In genomic region chr3:80893055-80893690, GRCm38 (mm10) we compare ENCODE assay signal across 13 mouse cellular contexts. TPM values are rescaled to one million over a fixed set of nuclear protein-coding genes. Genes with fewer than 3 reads are reported as not detected.
DNase-seq lines count a peak whose midpoint lies in the region; ATAC-seq lines count a peak whose summit lies in the region.
"Had no signal": no experiment of that assay in that cellular context is flagged by ENCODE, and none has a peak within 500 bp of the region (broad histone marks: within the 10 kb centered on the region; RNA-seq: fewer than 3 reads in every experiment).

No protein-coding gene starts in this region.

- WGBS in kidney, embryonic 15.5 days, result 29% methylated on average over 4 of the region's 4 CpGs
- 71% methylated on average over 4 of the region's 4 CpGs for WGBS in midbrain, embryonic 11.5 days
- WGBS in midbrain, embryonic 10.5 days, result 76% methylated on average over 4 of the region's 4 CpGs

- no peaks in the 10 kb centered on the region for H3K9me3 ChIP-seq in kidney, embryonic 15.5 days (replicated peaks)
- H3K9me3 ChIP-seq in midbrain, embryonic 11.5 days (ENCODE audit: control insufficient read depth, low read length), result no peaks in the 10 kb centered on the region
- H3K9me3 ChIP-seq in midbrain, embryonic 10.5 days (replicated peaks), result no peaks in the 10 kb centered on the region
- H3K9me3 ChIP-seq: heart, embryonic 10.5 days had no signal

- H3K9ac ChIP-seq in kidney, embryonic 15.5 days, result no peak overlapping the region
- no peak overlapping the region for H3K9ac ChIP-seq in midbrain, embryonic 11.5 days (ENCODE audit: low read length)

- H3K4me2 ChIP-seq in kidney, embryonic 15.5 days, result no peak overlapping the region
- no peak overlapping the region for H3K4me2 ChIP-seq in midbrain, embryonic 11.5 days
- H3K4me2 ChIP-seq: liver, embryonic 11.5 days had no signal

- H3K4me3 ChIP-seq in kidney, embryonic 15.5 days (replicated peaks), result no peak overlapping the region
- no peak overlapping the region for H3K4me3 ChIP-seq in midbrain, embryonic 11.5 days (ENCODE audit: low read depth, low read length)
- no peak overlapping the region for H3K4me3 ChIP-seq in midbrain, embryonic 10.5 days
- H3K4me3 ChIP-seq: heart, embryonic 10.5 days; myocyte had no signal

- no peaks in the 10 kb centered on the region for H3K36me3 ChIP-seq in kidney, embryonic 15.5 days
- H3K36me3 ChIP-seq in midbrain, embryonic 11.5 days (ENCODE audit: control insufficient read depth, insufficient read depth, low read length), result no peaks in the 10 kb centered on the region
- no peaks in the 10 kb centered on the region for H3K36me3 ChIP-seq in midbrain, embryonic 10.5 days
- H3K36me3 ChIP-seq: heart, embryonic 10.5 days had no signal

- 0 out of 2 replicates have a peak, but pooled peaks cover 10% of the 10 kb centered on the region for H3K4me1 ChIP-seq in kidney, embryonic 15.5 days
- H3K4me1 ChIP-seq in midbrain, embryonic 11.5 days (ENCODE audit: control insufficient read depth, insufficient read depth, low read length), result no peaks in the 10 kb centered on the region
- H3K4me1 ChIP-seq in midbrain, embryonic 10.5 days, result peaks cover 10% of the 10 kb centered on the region; the same call in 1 of the 2 replicates
- H3K4me1 ChIP-seq: heart, embryonic 10.5 days had no signal

- DNase-seq in adrenal gland, adult 2 months, result peak; percentile 11
- no peak for DNase-seq in adrenal gland, adult 18-20 months (ENCODE audit: low spot score in 2 of 2)
- no peak for DNase-seq in kidney, postnatal 4 days
- peak; percentile 57 for DNase-seq in midbrain, embryonic 11.5 days (ENCODE audit: low spot score, missing footprints)
- DNase-seq in midbrain, embryonic 10.5 days (ENCODE audit: low spot score), result no peak
- DNase-seq in natural killer cell, adult 2 months (ENCODE audit: low spot score in 2 of 2), result no peak
- no peak for DNase-seq in cerebellum, adult 11 months
- DNase-seq: cerebellum, adult 11-12 months had no signal

- 0 out of 2 replicates have a peak overlapping the region, but pooled peaks have one; percentile 9 for H3K27ac ChIP-seq in kidney, embryonic 15.5 days
- H3K27ac ChIP-seq in midbrain, embryonic 11.5 days (ENCODE audit: low read depth, low read length), result no peak overlapping the region
- no peak overlapping the region for H3K27ac ChIP-seq in midbrain, embryonic 10.5 days (replicated peaks)
- H3K27ac ChIP-seq: heart, embryonic 10.5 days had no signal

- H3K27me3 ChIP-seq in kidney, embryonic 15.5 days, result no peaks in the 10 kb centered on the region
- H3K27me3 ChIP-seq in midbrain, embryonic 11.5 days (ENCODE audit: control insufficient read depth, insufficient read depth, low read length), result no peaks in the 10 kb centered on the region
- H3K27me3 ChIP-seq in midbrain, embryonic 10.5 days (ENCODE audit: low read depth, poor library complexity, severe bottlenecking), result no peaks in the 10 kb centered on the region

- no peak for ATAC-seq in kidney, embryonic 15.5 days (replicated peaks; ENCODE audit: low FRiP score)
- peak; percentile 49; the same call in 1 of the 2 replicates for ATAC-seq in midbrain, embryonic 11.5 days (ENCODE audit: low FRiP score)

RNA-seq across cellular contexts. Expression of gene Glrb, which starts 20.3 kb away (rescaled TPM):
- total RNA-seq in adrenal gland, adult 2 months (2021), result 10 to 100 TPM in 1 of 2 experiments, 1 to 10 TPM in 1; 7.1 to 15.4 TPM
- 1.8 and 2.5 TPM in 2 replicates for polyA plus RNA-seq in adrenal gland, adult 2 months (2012; rRNA removed)
- 1 to 10 TPM; 9.3 to 9.6 TPM for total RNA-seq in adrenal gland, adult 18-20 months (2021)
- 8.2 and 9.5 TPM in 2 replicates for polyA plus RNA-seq in kidney, embryonic 15.5 days (2015; fragmentation: Nextera tagmentation; extraction: Ambion mirVana)
- 10.8 and 11.7 TPM in 2 replicates for polyA plus RNA-seq in midbrain, embryonic 11.5 days (2014; fragmentation: Nextera tagmentation; extraction: Ambion mirVana)
- 6.9 and 8.4 TPM in 2 replicates for polyA plus RNA-seq in midbrain, embryonic 10.5 days (2016; fragmentation: Nextera tagmentation; extraction: Ambion mirVana)
- total RNA-seq: hematopoietic stem cell, adult 5-6 weeks had no signal

Comparison
In these comparisons a context has a peak if more than half of its experiments do, and no peak if none do; other contexts are left out.
1. DNase-seq: peak in adrenal gland, adult 2 months (single experiment) and midbrain, embryonic 11.5 days (single experiment); none in adrenal gland, adult 18-20 months (0 of 2), kidney, postnatal 4 days (0 of 2), midbrain, embryonic 10.5 days (single experiment), natural killer cell, adult 2 months (0 of 2) and cerebellum, adult 11 months (single experiment).